Mouse (Mus musculus) ovary, adult 2 months (tissue): ENCODE data around the gene Gm17087. TPM values are rescaled to one million over a fixed set of nuclear protein-coding genes. Genes with fewer than 3 reads are reported as not detected.

Source experiments
- polyA plus RNA-seq: library from polyadenylated mRNA; depleted of rRNA; stranded (reverse); fragments of >200 nt; gene quantifications from 2 replicates; pipeline ENCODE4 v1.2.3, GENCODE M21; 2012; rRNA removed

Gene Gm17087
- polyA plus RNA-seq: not detected in 2 replicates

DNA sequence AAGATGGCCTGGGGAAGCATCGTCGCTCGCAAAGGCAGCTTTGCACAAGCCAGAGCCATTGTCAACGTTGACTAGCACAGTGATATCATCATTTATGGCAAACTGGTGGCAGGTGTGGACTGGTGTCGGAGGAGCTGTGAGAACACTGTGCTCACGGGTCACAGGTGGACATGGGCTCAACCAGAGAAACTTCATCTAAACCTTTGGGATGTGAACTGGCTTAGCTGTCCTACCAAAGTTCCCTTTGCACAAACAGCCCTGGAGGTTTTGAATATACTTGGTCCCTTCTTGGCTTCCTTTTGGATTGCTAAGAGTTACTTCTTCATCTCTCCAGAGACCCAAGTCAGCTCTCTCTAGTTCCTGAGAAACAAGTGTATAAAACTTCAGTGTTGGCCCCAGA is at the start of gene Gm17087:
Gm17087 (minus strand) TSS at position 101 of the 400 bp plus-strand sequence.

DNA sequence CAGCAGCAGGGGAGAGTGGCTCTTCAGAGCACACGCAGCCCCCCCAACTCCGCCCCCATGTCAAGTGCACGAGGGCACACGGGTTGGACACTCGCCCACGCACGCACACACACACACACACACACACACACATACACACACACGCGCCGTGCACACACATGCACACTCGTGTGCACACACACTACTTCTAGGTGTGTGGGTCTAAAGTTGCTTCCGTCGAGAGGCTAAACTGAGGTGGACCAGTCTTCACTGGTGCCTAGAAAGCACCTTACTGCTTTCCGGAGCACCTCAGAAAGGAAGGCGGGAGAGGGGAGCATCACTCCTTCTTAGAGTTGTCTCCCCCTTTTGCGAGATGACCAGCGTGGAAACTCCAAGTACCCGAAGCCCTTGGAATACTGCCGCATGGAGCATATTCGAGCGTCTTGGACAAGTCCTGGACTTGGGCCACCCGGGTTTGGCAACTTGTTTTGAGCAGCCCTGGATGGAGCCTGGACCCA is 41.5 kb downstream of the Gm17087 start, which contains the start of gene Pde10a:
Pde10a (plus strand) TSS at position 148 of the 497 bp plus-strand sequence.

Other genes with a start within 250 kb of the Gm17087 start
- gene Prr18, start 229.5 kb downstream of the Gm17087 start, polyA plus RNA-seq: 10.7 and 13.4 TPM in 2 replicates
- 4.5 and 5.9 TPM in 2 replicates for gene T2, start 211.0 kb downstream of the Gm17087 start, polyA plus RNA-seq
- 0.51 and 0.59 TPM in 2 replicates for gene T, start 132.5 kb downstream of the Gm17087 start, polyA plus RNA-seq
- 9.9 and 14.0 TPM in 2 replicates for gene Pde10a, start 41.6 kb downstream of the Gm17087 start, polyA plus RNA-seq